Mouse (Mus musculus): Measurements from ENCODE around the gene Ogfod3. TPM values are rescaled to one million over a fixed set of nuclear protein-coding genes. Genes with fewer than 3 reads are reported as not detected.

The Ogfod3 gene
- polyA plus RNA-seq, 1 experiment from 2014 or later, result 17.9 TPM

DNA sequence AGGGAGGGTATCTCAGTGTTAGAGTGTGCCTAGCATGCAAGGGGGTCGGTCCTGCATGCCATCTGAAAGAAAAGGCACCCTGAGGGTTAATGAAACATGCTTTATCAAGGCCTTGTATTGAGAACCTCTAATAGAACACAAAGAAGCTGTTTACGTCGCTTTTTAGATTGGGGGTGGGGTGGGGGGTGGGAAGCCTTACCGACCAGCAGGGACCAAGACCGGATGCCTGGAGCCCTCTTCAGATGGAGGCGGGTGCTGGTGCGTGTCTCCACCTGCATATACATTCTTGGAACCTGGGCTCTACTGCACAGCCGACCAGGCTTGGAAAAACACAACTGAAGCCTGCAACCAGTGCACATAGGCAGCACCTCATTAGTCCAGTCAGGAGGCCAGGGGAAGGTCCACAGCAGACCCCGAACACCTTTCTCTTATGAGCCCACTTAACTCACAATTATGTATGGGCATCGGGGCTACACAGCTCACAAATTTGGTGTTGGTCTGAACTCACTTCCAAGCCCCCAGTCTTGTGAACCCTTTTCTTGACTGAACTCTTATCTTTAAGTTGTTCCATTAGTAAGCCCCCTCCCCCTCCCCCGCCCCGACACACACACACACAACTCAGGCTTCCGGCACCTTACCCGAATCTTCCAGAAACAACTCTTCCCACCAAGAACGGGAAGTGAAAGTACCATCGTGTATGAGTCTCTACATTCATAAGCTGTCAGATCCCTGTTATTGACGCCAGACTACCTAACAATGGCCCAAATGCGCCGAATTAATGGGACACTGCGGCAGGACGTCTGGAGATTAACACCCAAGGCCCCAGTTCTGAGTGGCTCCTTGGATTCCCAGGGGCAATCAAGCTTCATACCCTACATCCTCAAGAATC, 23.9 kb upstream of the Ogfod3 start:
- Histone ChIP-seq H3K9me3 (ENCODE audit: low read length) (no peaks in the 10 kb centered on the region), H3K4me1 (ENCODE audit: insufficient read depth) (peaks cover 34% of the 10 kb centered on the region), H3K27me3 (ENCODE audit: insufficient read depth, low read length) (no peaks in the 10 kb centered on the region), H3K36me3 (replicated peaks; ENCODE audit: insufficient read depth, low read length) (peaks cover 39% of the 10 kb centered on the region), H3K9ac (replicated peaks) (peak overlapping the region; percentile 76), H3K27ac (ENCODE audit: low read depth) (peak overlapping the region; percentile 93), H3K4me2 (ENCODE audit: low read depth, low read length) (peak overlapping the region; percentile 80), H3K4me3 (ENCODE audit: low read depth, low read length) (peak overlapping the region; percentile 85)
- WGBS (ENCODE audit: insufficient replicate concordance), result 10% methylated on average over 21 of the region's 21 CpGs
- TF ChIP-seq EP300 (IDR thresholded peaks at IDR 0.05; ENCODE audit: low read depth), result no peak
- no peak for TF ChIP-seq CTCF (IDR thresholded peaks at IDR 0.05; ENCODE audit: low read depth)
- DNase-seq (peak; percentile 26), ATAC-seq (peak; percentile 51)

DNA sequence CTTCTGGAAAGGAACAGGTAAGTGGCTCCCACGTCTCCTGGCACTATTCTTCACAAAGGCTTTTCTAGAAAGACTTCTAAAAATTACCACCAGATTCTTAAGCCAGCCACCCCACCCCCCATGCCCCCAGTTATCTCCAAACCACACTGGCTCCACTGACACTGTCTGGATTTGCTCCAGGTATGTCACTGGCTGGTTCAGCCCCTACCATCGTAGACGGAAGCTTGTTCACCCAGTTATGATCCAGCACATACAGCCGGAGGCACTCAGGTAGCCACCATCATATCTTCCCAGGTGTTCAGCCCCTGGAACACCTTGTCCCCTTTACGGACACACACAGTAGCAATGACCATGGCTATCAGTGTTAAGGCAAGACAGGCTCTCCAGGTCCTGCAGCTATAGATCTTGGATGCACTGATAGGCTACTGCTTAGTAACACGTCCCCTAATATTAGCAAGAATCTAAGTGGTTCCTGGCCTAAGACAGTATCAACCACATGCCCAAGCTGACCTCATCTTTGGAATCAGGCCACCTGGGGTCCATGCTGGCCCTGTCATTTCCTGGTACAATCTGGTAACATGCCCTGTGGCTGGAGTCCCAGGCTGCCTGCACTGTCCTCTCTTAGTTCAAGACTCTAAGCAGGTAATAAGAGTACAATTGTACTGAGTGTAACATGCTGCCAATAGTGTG, 17.0 kb upstream of the Ogfod3 start:
- ATAC-seq, result no peak
- TF ChIP-seq EP300 (IDR thresholded peaks at IDR 0.05; ENCODE audit: low read depth), result no peak
- TF ChIP-seq CTCF (IDR thresholded peaks at IDR 0.05; ENCODE audit: low read depth), result no peak
- no peaks in the 10 kb centered on the region for H3K9me3 ChIP-seq (ENCODE audit: low read length)
- H3K27me3 ChIP-seq (ENCODE audit: insufficient read depth, low read length), result no peaks in the 10 kb centered on the region
- no peak overlapping the region for H3K9ac ChIP-seq (replicated peaks)
- DNase-seq, result no peak
- H3K27ac ChIP-seq (ENCODE audit: low read depth), result no peak overlapping the region
- H3K4me3 ChIP-seq (ENCODE audit: low read depth, low read length), result no peak overlapping the region
- peaks cover 73% of the 10 kb centered on the region for H3K36me3 ChIP-seq (replicated peaks; ENCODE audit: insufficient read depth, low read length)
- H3K4me2 ChIP-seq (ENCODE audit: low read depth, low read length), result no peak overlapping the region
- WGBS (ENCODE audit: insufficient replicate concordance), result 72% methylated on average over 6 of the region's 6 CpGs
- no peaks in the 10 kb centered on the region for H3K4me1 ChIP-seq (ENCODE audit: insufficient read depth)

DNA sequence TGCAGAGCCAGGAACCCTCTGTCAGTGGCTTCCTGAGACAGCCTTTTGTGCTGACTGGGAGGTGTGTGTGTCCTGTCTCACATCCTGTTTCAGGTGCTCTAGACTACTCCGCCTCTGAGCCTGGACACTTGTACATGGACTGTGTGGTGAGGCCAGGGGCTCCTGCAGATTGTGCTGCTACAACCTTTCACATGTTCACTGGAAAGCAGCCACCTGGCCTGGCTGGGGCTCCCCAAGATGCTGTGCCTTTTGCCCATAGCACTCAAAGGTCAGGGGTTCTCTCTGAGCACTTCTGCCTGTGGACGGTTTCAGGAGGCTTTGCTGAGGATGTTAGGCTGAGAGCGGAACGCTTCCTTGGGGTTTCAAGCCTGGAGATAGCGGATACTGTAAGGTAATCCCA, 16.3 kb upstream of the Ogfod3 start:
- no peak for ATAC-seq
- Histone ChIP-seq H3K27me3 (ENCODE audit: insufficient read depth, low read length) (no peaks in the 10 kb centered on the region), H3K27ac (ENCODE audit: low read depth) (no peak overlapping the region), H3K9me3 (ENCODE audit: low read length) (no peaks in the 10 kb centered on the region), H3K4me3 (ENCODE audit: low read depth, low read length) (no peak overlapping the region), H3K4me1 (ENCODE audit: insufficient read depth) (no peaks in the 10 kb centered on the region), H3K4me2 (ENCODE audit: low read depth, low read length) (no peak overlapping the region), H3K9ac (replicated peaks) (no peak overlapping the region), H3K36me3 (replicated peaks; ENCODE audit: insufficient read depth, low read length) (peaks cover 66% of the 10 kb centered on the region)
- 88% methylated on average over 5 of the region's 5 CpGs for WGBS (ENCODE audit: insufficient replicate concordance)
- no peak for TF ChIP-seq CTCF (IDR thresholded peaks at IDR 0.05; ENCODE audit: low read depth)
- TF ChIP-seq EP300 (IDR thresholded peaks at IDR 0.05; ENCODE audit: low read depth), result no peak
- no peak for DNase-seq

DNA sequence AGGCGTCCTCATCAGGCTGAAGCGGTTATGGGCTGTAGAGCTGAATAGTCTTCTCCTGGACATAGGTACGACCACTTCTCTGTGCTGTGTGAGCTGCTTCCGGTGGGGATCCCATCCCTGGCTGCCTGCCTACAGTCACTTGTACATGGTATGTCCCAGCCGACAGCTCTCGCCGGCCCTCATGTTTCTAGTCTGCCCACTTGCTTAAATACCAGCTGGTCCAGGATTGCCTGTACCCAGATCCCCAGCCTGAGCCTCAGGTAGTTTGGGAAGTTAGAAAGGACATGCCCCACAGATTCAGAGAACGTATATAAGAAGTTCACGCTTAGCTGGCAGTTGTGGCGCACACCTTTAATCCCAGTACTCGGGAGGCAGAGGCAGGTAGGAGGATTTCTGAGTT, 15.3 kb upstream of the Ogfod3 start:
- Histone ChIP-seq H3K27ac (ENCODE audit: low read depth) (no peak overlapping the region), H3K27me3 (ENCODE audit: insufficient read depth, low read length) (no peaks in the 10 kb centered on the region), H3K36me3 (replicated peaks; ENCODE audit: insufficient read depth, low read length) (peaks cover 56% of the 10 kb centered on the region), H3K4me2 (ENCODE audit: low read depth, low read length) (no peak overlapping the region), H3K4me3 (ENCODE audit: low read depth, low read length) (no peak overlapping the region), H3K9me3 (ENCODE audit: low read length) (no peaks in the 10 kb centered on the region), H3K9ac (replicated peaks) (no peak overlapping the region), H3K4me1 (ENCODE audit: insufficient read depth) (no peaks in the 10 kb centered on the region)
- WGBS (ENCODE audit: insufficient replicate concordance), result 87% methylated on average over 11 of the region's 11 CpGs
- no peak for ATAC-seq
- DNase-seq, result no peak
- TF ChIP-seq CTCF (IDR thresholded peaks at IDR 0.05; ENCODE audit: low read depth), result no peak
- TF ChIP-seq EP300 (IDR thresholded peaks at IDR 0.05; ENCODE audit: low read depth), result no peak

DNA sequence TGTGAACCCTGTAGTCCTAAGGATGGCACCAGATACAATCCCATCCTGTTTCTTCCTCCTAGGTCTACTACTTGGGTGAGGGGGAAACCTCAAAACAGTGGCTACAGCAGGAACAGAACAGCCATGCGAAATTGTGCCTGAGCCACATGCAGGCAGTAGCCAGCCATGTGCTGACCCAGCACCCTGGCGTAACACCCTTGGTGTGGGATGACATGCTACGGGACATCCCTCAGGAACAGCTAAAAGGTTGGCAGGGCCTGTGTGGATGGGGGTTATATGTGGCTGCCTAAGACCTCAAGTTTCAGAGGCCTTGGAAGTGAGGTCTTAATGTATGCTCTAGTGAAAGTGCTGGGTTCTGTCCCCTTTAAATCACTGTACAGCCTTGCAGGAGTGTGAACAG, 12.3 kb upstream of the Ogfod3 start:
- no peak for TF ChIP-seq CTCF (IDR thresholded peaks at IDR 0.05; ENCODE audit: low read depth)
- TF ChIP-seq EP300 (IDR thresholded peaks at IDR 0.05; ENCODE audit: low read depth), result no peak
- Histone ChIP-seq H3K36me3 (replicated peaks; ENCODE audit: insufficient read depth, low read length) (peaks cover 31% of the 10 kb centered on the region), H3K4me1 (ENCODE audit: insufficient read depth) (no peaks in the 10 kb centered on the region), H3K9me3 (ENCODE audit: low read length) (no peaks in the 10 kb centered on the region), H3K9ac (replicated peaks) (no peak overlapping the region), H3K27me3 (ENCODE audit: insufficient read depth, low read length) (no peaks in the 10 kb centered on the region), H3K4me3 (ENCODE audit: low read depth, low read length) (no peak overlapping the region), H3K27ac (ENCODE audit: low read depth) (no peak overlapping the region), H3K4me2 (ENCODE audit: low read depth, low read length) (no peak overlapping the region)
- no peak for DNase-seq
- no peak for ATAC-seq
- 92% methylated on average over 3 of the region's 3 CpGs for WGBS (ENCODE audit: insufficient replicate concordance)

DNA sequence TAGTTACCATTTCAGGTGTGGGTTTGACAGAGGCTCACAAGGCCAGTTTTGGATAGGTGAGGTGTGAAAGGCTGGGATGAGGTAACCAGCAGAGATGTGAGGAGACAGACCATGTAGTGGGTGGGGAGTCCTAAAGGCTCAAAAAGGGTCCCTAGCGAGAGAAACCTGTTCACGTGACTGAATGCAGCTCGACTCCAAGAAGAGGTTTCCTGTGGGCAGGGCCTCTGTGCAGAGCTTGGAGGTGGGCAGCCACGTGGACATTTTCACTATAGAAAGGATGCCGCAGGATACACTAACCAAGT, 701 bp downstream of the Ogfod3 start:
- 3% methylated on average over 5 of the region's 5 CpGs for WGBS (ENCODE audit: insufficient replicate concordance)

More for the DNA sequence above, 701 bp downstream of the Ogfod3 start:
- TF ChIP-seq EP300 (IDR thresholded peaks at IDR 0.05; ENCODE audit: low read depth) (no peak), CTCF (IDR thresholded peaks at IDR 0.05; ENCODE audit: low read depth) (no peak)
- no peaks in the 10 kb centered on the region for H3K27me3 ChIP-seq (ENCODE audit: insufficient read depth, low read length)
- H3K4me2 ChIP-seq (ENCODE audit: low read depth, low read length), result peak overlapping the region; percentile 93
- H3K4me1 ChIP-seq (ENCODE audit: insufficient read depth), result peaks cover 12% of the 10 kb centered on the region
- peaks cover 11% of the 10 kb centered on the region; the same call in 1 of the 2 replicates for H3K36me3 ChIP-seq (replicated peaks; ENCODE audit: insufficient read depth, low read length)
- no peak overlapping the region for H3K27ac ChIP-seq (ENCODE audit: low read depth)
- no peak for ATAC-seq
- no peaks in the 10 kb centered on the region for H3K9me3 ChIP-seq (ENCODE audit: low read length)
- peak overlapping the region; percentile 91 for H3K4me3 ChIP-seq (ENCODE audit: low read depth, low read length)
- H3K9ac ChIP-seq (replicated peaks), result no peak overlapping the region
- no peak for DNase-seq

All from liver, postnatal 0 days (tissue).